Mouse (Mus musculus): ENCODE data around the gene Kpna4. TPM values are rescaled to one million over a fixed set of nuclear protein-coding genes. Genes with fewer than 3 reads are reported as not detected.

Gene Kpna4
- polyA plus RNA-seq, 1 experiment from 2014 or later, result 39.8 TPM

Other genes starting within 250 kb of the Kpna4 start
- 11.9 and 12.5 TPM in 2 replicates for gene Ift80, start 122.5 kb downstream of the Kpna4 start, polyA plus RNA-seq (2014; fragmentation: Nextera tagmentation; extraction: Ambion mirVana)
- 91.2 and 96.6 TPM in 2 replicates for gene Smc4, start 122.4 kb downstream of the Kpna4 start, polyA plus RNA-seq (2014; fragmentation: Nextera tagmentation; extraction: Ambion mirVana)
- 72.4 and 82.6 TPM in 2 replicates for gene Trim59, start 82.4 kb downstream of the Kpna4 start, polyA plus RNA-seq (2014; fragmentation: Nextera tagmentation; extraction: Ambion mirVana)
- not detected in 2 replicates for gene Arl14, start 95.3 kb upstream of the Kpna4 start, polyA plus RNA-seq (2014; fragmentation: Nextera tagmentation; extraction: Ambion mirVana)
- 16.5 and 20.7 TPM in 2 replicates for gene Ppm1l, start 189.7 kb upstream of the Kpna4 start, polyA plus RNA-seq (2014; fragmentation: Nextera tagmentation; extraction: Ambion mirVana)

Measured in forebrain, embryonic 14.5 days (tissue).